11 mouse cellular contexts compared by ENCODE assay signal in the genomic region with DNA sequence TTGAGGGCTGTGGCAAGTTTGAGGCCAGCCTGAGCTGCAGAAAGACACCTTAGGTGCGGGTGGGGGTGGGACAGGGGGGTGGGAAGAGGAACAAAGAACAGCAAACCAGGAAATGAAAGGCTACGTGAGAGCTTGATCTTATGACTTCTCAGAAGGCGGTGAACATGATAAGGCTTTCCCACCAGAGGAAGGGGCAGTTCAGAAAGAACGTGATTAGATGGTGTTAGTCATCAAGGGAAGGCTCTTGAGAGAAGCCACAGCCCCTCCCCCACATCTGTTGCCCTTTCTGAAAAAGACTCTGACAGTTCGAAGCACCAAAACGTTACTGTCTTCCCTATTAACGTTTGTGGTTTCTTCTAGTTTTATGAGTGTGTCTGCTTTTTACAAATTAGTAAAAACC.
DNase-seq lines count a peak whose midpoint lies in the region; ATAC-seq and TF ChIP-seq lines count a peak whose summit lies in the region.
"Had no signal": no experiment of that assay in that cellular context is flagged by ENCODE, and none has a peak within 500 bp of the region (broad histone marks: within the 10 kb centered on the region; RNA-seq: fewer than 3 reads in every experiment).

No protein-coding gene starts in this region.

- no peak for TF ChIP-seq POLR2A in lung, adult 2 months (IDR thresholded peaks at IDR 0.05; ENCODE audit: borderline replicate concordance, extremely low read depth, low read depth, low read length)

- H3K27ac ChIP-seq in lung, embryonic 16.5 days (ENCODE audit: low read length): no peak overlapping the region
- peak overlapping the region; percentile 31 for H3K27ac ChIP-seq in macrophage
- H3K27ac ChIP-seq in kidney, embryonic 14.5 days (ENCODE audit: low read depth, low read length): no peak overlapping the region

- H3K36me3 ChIP-seq in lung, embryonic 16.5 days (ENCODE audit: control insufficient read depth, insufficient read depth, low read length): no peaks in the 10 kb centered on the region
- H3K36me3 ChIP-seq in macrophage (ENCODE audit: inconsistent target): no peaks in the 10 kb centered on the region
- H3K36me3 ChIP-seq in kidney, embryonic 14.5 days (ENCODE audit: control insufficient read depth, insufficient read depth, low read length): no peaks in the 10 kb centered on the region

- no peak overlapping the region for H3K4me3 ChIP-seq in lung, embryonic 16.5 days (ENCODE audit: low read length)
- no peak overlapping the region for H3K4me3 ChIP-seq in lung, adult 2 months (replicated peaks; ENCODE audit: extremely low read depth, low read depth, low read length)
- peak overlapping the region; percentile 6 for H3K4me3 ChIP-seq in macrophage (ENCODE audit: inconsistent target)
- no peak overlapping the region for H3K4me3 ChIP-seq in kidney, embryonic 14.5 days (ENCODE audit: low read length)

- 0 out of 2 replicates have a peak, but pooled peaks cover under 1% of the 10 kb centered on the region for H3K4me1 ChIP-seq in lung, embryonic 16.5 days (replicated peaks; ENCODE audit: control insufficient read depth, insufficient read depth, low read length)
- H3K4me1 ChIP-seq in lung, adult 2 months (ENCODE audit: control insufficient read depth, insufficient read depth, low read length): no peaks in the 10 kb centered on the region
- no peaks in the 10 kb centered on the region for H3K4me1 ChIP-seq in kidney, embryonic 14.5 days (ENCODE audit: control insufficient read depth, insufficient read depth, low read length)

- no peaks in the 10 kb centered on the region for H3K9me3 ChIP-seq in lung, embryonic 16.5 days (ENCODE audit: control insufficient read depth, low read length)
- H3K9me3 ChIP-seq in kidney, embryonic 14.5 days (ENCODE audit: control insufficient read depth, low read length): no peaks in the 10 kb centered on the region

- H3K27me3 ChIP-seq in lung, embryonic 16.5 days (ENCODE audit: control insufficient read depth, insufficient read depth, low read depth, low read length): no peaks in the 10 kb centered on the region
- H3K27me3 ChIP-seq in kidney, embryonic 14.5 days (ENCODE audit: control insufficient read depth, insufficient read depth, low read length): no peaks in the 10 kb centered on the region

- H3K4me2 ChIP-seq in lung, embryonic 16.5 days (ENCODE audit: low read depth, low read length): no peak overlapping the region
- no peak overlapping the region for H3K4me2 ChIP-seq in kidney, embryonic 14.5 days (replicated peaks; ENCODE audit: low read depth, low read length)

- no peak for TF ChIP-seq CTCF in lung, adult 2 months (IDR thresholded peaks at IDR 0.05; ENCODE audit: insufficient read depth, low read length)

- WGBS in lung, embryonic 16.5 days: 19% methylated on average over 7 of the region's 7 CpGs
- 12% methylated on average over 7 of the region's 7 CpGs for WGBS in lung, adult 2 months
- 0% methylated on average over 7 of the region's 7 CpGs for WGBS in macrophage (ENCODE audit: missing documents)
- WGBS in kidney, embryonic 14.5 days: 23% methylated on average over 7 of the region's 7 CpGs

- H3K9ac ChIP-seq in lung, embryonic 16.5 days (ENCODE audit: low read length): no peak overlapping the region
- H3K9ac ChIP-seq in kidney, embryonic 14.5 days (ENCODE audit: low read depth, low read length): no peak overlapping the region

- ATAC-seq in lung, embryonic 16.5 days (ENCODE audit: low read depth): 0 out of 2 replicates have a peak, but pooled peaks have one; percentile 15
- no peak for ATAC-seq in kidney, embryonic 14.5 days (ENCODE audit: low FRiP score, low TSS enrichment)
- ATAC-seq: forebrain, embryonic 16.5 days had no signal

- DNase-seq in lung, adult 2 months: no peak
- peak; percentile 57 for DNase-seq in CD4-positive, CD25-positive, alpha-beta regulatory T cell, adult 2 months (ENCODE audit: low read depth, low spot score)
- DNase-seq in c-Kit-positive CD71-positive TER-119-negative erythroid progenitor cells, embryonic 14.5 days (ENCODE audit: low read depth): peak; percentile 10
- no peak for DNase-seq in testis, postnatal 14 days (ENCODE audit: low spot score)
- DNase-seq in urinary bladder, postnatal 14 days (ENCODE audit: low spot score): no peak
- DNase-seq: cerebellum, adult 8-10 months; heart, postnatal 36 days had no signal

- no peaks in the 10 kb centered on the region for H3K79me2 ChIP-seq in macrophage (ENCODE audit: inconsistent target)

Comparison
In these comparisons a context has a peak if more than half of its experiments do, and no peak if none do; other contexts are left out.
1. DNase-seq: peak in CD4-positive, CD25-positive, alpha-beta regulatory T cell, adult 2 months (single experiment) and c-Kit-positive CD71-positive TER-119-negative erythroid progenitor cells, embryonic 14.5 days (single experiment); none in lung, adult 2 months (single experiment), testis, postnatal 14 days (single experiment) and urinary bladder, postnatal 14 days (single experiment).